In the genomic region with DNA sequence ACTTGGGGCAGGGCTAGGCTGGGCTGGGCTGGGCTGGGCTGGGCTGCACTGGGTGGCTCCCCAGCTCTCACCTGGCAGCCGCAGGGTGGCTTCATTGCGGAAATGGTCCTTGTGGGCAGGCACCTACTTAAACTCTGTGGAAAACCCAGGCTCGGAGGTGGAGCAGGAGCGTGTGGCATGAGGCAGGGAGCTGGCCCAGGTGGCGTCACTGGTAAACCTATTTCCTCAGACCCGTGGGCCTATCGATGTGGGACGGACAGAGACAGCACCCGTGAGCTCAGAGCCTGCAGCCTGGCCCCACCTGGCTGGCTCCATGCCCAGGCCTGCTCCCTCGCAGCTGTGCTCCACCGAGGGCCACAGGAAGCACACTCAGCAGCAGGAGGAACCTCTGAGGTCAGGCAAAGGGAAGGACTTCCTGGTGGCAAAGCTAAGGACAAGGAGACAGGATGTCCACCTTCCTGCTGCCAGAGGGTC, we compare ENCODE assay signal across 8 mouse cellular contexts. TPM values are rescaled to one million over a fixed set of nuclear protein-coding genes. Genes with fewer than 3 reads are reported as not detected.
DNase-seq lines count a peak whose midpoint lies in the region; ATAC-seq and TF ChIP-seq lines count a peak whose summit lies in the region.

No protein-coding gene starts in this region.

- H3K9me3 ChIP-seq in erythroblast, embryonic 14.5 days (ENCODE audit: control insufficient read depth, low read length): no peaks in the 10 kb centered on the region
- no peaks in the 10 kb centered on the region for H3K9me3 ChIP-seq in lung, embryonic 14.5 days (ENCODE audit: low read depth, low read length)

- peak overlapping the region; percentile 78 for H3K4me3 ChIP-seq in erythroblast, embryonic 14.5 days (replicated peaks)
- no peak overlapping the region for H3K4me3 ChIP-seq in lung, embryonic 14.5 days (ENCODE audit: low read depth, low read length)

- no peaks in the 10 kb centered on the region for H3K27me3 ChIP-seq in erythroblast, embryonic 14.5 days (ENCODE audit: control insufficient read depth)
- no peaks in the 10 kb centered on the region for H3K27me3 ChIP-seq in lung, embryonic 14.5 days (ENCODE audit: insufficient read depth, low read length)

- H3K36me3 ChIP-seq in erythroblast, embryonic 14.5 days (ENCODE audit: control insufficient read depth): peaks cover 71% of the 10 kb centered on the region
- no peaks in the 10 kb centered on the region for H3K36me3 ChIP-seq in lung, embryonic 14.5 days (ENCODE audit: insufficient read depth)

- TF ChIP-seq CTCF in lung, embryonic 14.5 days (IDR thresholded peaks at IDR 0.05; ENCODE audit: low read depth): no peak

- DNase-seq in gastrocnemius, postnatal 25 days: peak; percentile 45
- DNase-seq in gastrocnemius, postnatal 4 days (ENCODE audit: low spot score in 2 of 2): no peak
- DNase-seq in kidney, adult 8-10 months: peak; percentile 65
- peak; percentile 55 for DNase-seq in lung, embryonic 14.5 days
- DNase-seq in thymus, postnatal 4 days: peak; percentile 56
- no peak for DNase-seq in B cell, adult 2 months
- DNase-seq in layer of hippocampus, adult 9-11 months: no peak

- H3K27ac ChIP-seq in lung, embryonic 14.5 days (ENCODE audit: low read depth): peak overlapping the region; percentile 60

- no peak for ATAC-seq in lung, embryonic 14.5 days (ENCODE audit: insufficient read depth)

- no peak overlapping the region for H3K9ac ChIP-seq in lung, embryonic 14.5 days

- H3K4me1 ChIP-seq in erythroblast, embryonic 14.5 days (ENCODE audit: control insufficient read depth): peaks cover 92% of the 10 kb centered on the region
- H3K4me1 ChIP-seq in lung, embryonic 14.5 days (ENCODE audit: insufficient read depth): peaks cover 11% of the 10 kb centered on the region

- H3K4me2 ChIP-seq in lung, embryonic 14.5 days: peak overlapping the region; percentile 31

- 44% methylated on average over 11 of the region's 11 CpGs for WGBS in lung, embryonic 14.5 days

RNA-seq across cellular contexts. Expression of a gene that starts 3.5 kb away (rescaled TPM):
- total RNA-seq in gastrocnemius, postnatal 25 days (2021): 1 to 10 TPM in 1 of 2 experiments, under 1 TPM in 1; 0.64 to 1.3 TPM
- 1 to 10 TPM; 5.5 to 6.1 TPM for total RNA-seq in gastrocnemius, postnatal 4 days (2021)
- 24.6 and 34.4 TPM in 2 replicates for polyA plus RNA-seq in erythroblast, embryonic 14.5 days (2012)
- 3.0 and 4.8 TPM in 2 replicates for polyA plus RNA-seq in lung, embryonic 14.5 days (2014; fragmentation: Nextera tagmentation; extraction: Ambion mirVana)

RNA-seq across cellular contexts. Expression of a gene that starts 42.8 kb away (rescaled TPM):
- 10 to 100 TPM; 25.6 to 32.1 TPM for total RNA-seq in gastrocnemius, postnatal 25 days (2021)
- total RNA-seq in gastrocnemius, postnatal 4 days (2021): 10 to 100 TPM; 43.6 to 58.4 TPM
- polyA plus RNA-seq in erythroblast, embryonic 14.5 days (2012): 12.9 and 18.1 TPM in 2 replicates
- polyA plus RNA-seq in lung, embryonic 14.5 days (2014; fragmentation: Nextera tagmentation; extraction: Ambion mirVana): 37.6 and 39.8 TPM in 2 replicates

RNA-seq across cellular contexts. Expression of a gene that starts 58.6 kb away (rescaled TPM):
- total RNA-seq in gastrocnemius, postnatal 25 days (2021): 10 to 100 TPM; 12.9 to 17.5 TPM
- total RNA-seq in gastrocnemius, postnatal 4 days (2021): 10 to 100 TPM in 1 of 2 experiments, 1 to 10 TPM in 1; 8.9 to 11.7 TPM
- 20.0 and 22.5 TPM in 2 replicates for polyA plus RNA-seq in erythroblast, embryonic 14.5 days (2012)
- 8.0 and 10.0 TPM in 2 replicates for polyA plus RNA-seq in lung, embryonic 14.5 days (2014; fragmentation: Nextera tagmentation; extraction: Ambion mirVana)

Comparison
In these comparisons a context has a peak if more than half of its experiments do, and no peak if none do; other contexts are left out.
1. DNase-seq: peak in gastrocnemius, postnatal 25 days (single experiment), kidney, adult 8-10 months (2 of 2), lung, embryonic 14.5 days (single experiment) and thymus, postnatal 4 days (single experiment); none in gastrocnemius, postnatal 4 days (0 of 2), B cell, adult 2 months (0 of 2) and layer of hippocampus, adult 9-11 months (single experiment).